Mouse (Mus musculus) cortical plate, adult 2 months (tissue): ENCODE data around the gene Mios. TPM values are rescaled to one million over a fixed set of nuclear protein-coding genes. Genes with fewer than 3 reads are reported as not detected.

ENCODE experiments used
- H3K27ac ChIP-seq: fragments of 200-500 bp; 2 replicates; pipeline ENCODE4 v1.5.1; 2012; ENCODE audit warnings: low read length, control low read depth, inconsistent platforms; ENCODE audit not compliant: insufficient read depth
- H3K4me1 ChIP-seq: fragments of 200-500 bp; 2 replicates; pipeline ENCODE4 v1.6.1; 2011; ENCODE audit warnings: low read length; ENCODE audit not compliant: control insufficient read depth, insufficient read depth
- H3K4me3 ChIP-seq: fragments of 200-500 bp; 2 replicates; pipeline ENCODE4 v1.5.1; 2011; ENCODE audit warnings: mild to moderate bottlenecking, low read length, control low read depth; ENCODE audit not compliant: insufficient read depth
- CTCF ChIP-seq: fragments of 200-500 bp; IDR thresholded peaks from 2 replicates; pipeline ENCODE4 v1.5.1; 2011; ENCODE audit warnings: mild to moderate bottlenecking, control low read depth, low read length; ENCODE audit not compliant: insufficient read depth; ENCODE audit errors: extremely low read depth
- POLR2A ChIP-seq: fragments of 200-500 bp; IDR thresholded peaks from 2 replicates; pipeline ENCODE4 v1.6.1; 2011; ENCODE audit warnings: mild to moderate bottlenecking, low read length, control low read depth; ENCODE audit not compliant: insufficient read depth; ENCODE audit errors: extremely low read depth
- polyA plus RNA-seq: library from polyadenylated mRNA; depleted of rRNA; stranded (reverse); fragments of >200 nt; gene quantifications from 2 replicates; pipeline ENCODE4 v1.2.3, GENCODE M21; 2012; rRNA removed

Gene Mios
- polyA plus RNA-seq, result 9.6 and 10.7 TPM in 2 replicates

GRCm38 (mm10) chr6:8209047-8209865 lies at the start of gene Mios:
Gene Mios (plus strand): TSS chr6:8209222.
- TF ChIP-seq CTCF (no peak), POLR2A (no peak)
- Histone ChIP-seq H3K4me1 (no peaks in the 10 kb centered on the region; the same call in 1 of the 2 replicates), H3K4me3 (peak within 1 kb of the TSS; percentile 54), H3K27ac (peak within 1 kb of the TSS; percentile 97)

GRCm38 (mm10) chr6:8160001-8160400 lies 49.0 kb upstream of the Mios start:
- Histone ChIP-seq H3K4me3 (no peak overlapping the region), H3K27ac (no peak overlapping the region), H3K4me1 (no peaks in the 10 kb centered on the region)
- TF ChIP-seq POLR2A, result no peak
- TF ChIP-seq CTCF, result no peak

DNA sequence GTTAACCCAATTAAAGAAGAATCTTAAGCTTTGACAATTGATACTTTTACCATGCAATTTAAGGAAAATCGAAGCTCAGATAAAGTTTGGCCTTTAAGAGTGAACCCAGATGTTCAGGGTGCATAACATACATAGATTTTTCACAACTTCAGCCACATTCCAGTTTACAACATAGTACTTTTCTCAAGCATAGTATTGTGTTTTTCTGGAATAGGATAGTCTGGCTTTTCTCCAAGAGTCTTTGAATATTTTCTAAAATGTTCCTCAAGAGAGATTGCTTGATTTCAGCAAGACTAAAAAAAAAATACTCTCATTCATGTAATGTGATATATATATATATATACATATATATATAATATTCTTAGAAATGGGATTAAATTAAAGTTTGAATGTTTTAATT lies 44.3 kb upstream of the Mios start:
- no peak overlapping the region for H3K4me3 ChIP-seq
- no peak overlapping the region for H3K27ac ChIP-seq
- TF ChIP-seq CTCF (no peak), POLR2A (no peak)
- no peaks in the 10 kb centered on the region for H3K4me1 ChIP-seq

GRCm38 (mm10) chr6:8172101-8172500 lies 36.9 kb upstream of the Mios start:
- H3K27ac ChIP-seq, result no peak overlapping the region
- H3K4me3 ChIP-seq, result no peak overlapping the region
- no peaks in the 10 kb centered on the region for H3K4me1 ChIP-seq
- TF ChIP-seq CTCF (no peak), POLR2A (no peak)

- H3K4me3 ChIP-seq, result no peak overlapping the region
- TF ChIP-seq CTCF (no peak), POLR2A (no peak)
Observed at GRCm38 (mm10) chr6:8174062-8174461, 35.0 kb upstream of the Mios start.

GRCm38 (mm10) chr6:8175346-8175745 lies 33.7 kb upstream of the Mios start:
- H3K4me3 ChIP-seq, result no peak overlapping the region
- no peak overlapping the region for H3K27ac ChIP-seq
- TF ChIP-seq POLR2A (no peak), CTCF (no peak)
- no peaks in the 10 kb centered on the region; the same call in 1 of the 2 replicates for H3K4me1 ChIP-seq

More at GRCm38 (mm10) chr6:8174062-8174461, 35.0 kb upstream of the Mios start:
- Histone ChIP-seq H3K27ac (no peak overlapping the region), H3K4me1 (no peaks in the 10 kb centered on the region; the same call in 1 of the 2 replicates)

- TF ChIP-seq CTCF, result no peak
- TF ChIP-seq POLR2A, result no peak
- no peak overlapping the region for H3K27ac ChIP-seq
- H3K4me1 ChIP-seq, result no peaks in the 10 kb centered on the region; the same call in 1 of the 2 replicates
- H3K4me3 ChIP-seq, result no peak overlapping the region
Observed at GRCm38 (mm10) chr6:8176116-8176515, 32.9 kb upstream of the Mios start.

DNA sequence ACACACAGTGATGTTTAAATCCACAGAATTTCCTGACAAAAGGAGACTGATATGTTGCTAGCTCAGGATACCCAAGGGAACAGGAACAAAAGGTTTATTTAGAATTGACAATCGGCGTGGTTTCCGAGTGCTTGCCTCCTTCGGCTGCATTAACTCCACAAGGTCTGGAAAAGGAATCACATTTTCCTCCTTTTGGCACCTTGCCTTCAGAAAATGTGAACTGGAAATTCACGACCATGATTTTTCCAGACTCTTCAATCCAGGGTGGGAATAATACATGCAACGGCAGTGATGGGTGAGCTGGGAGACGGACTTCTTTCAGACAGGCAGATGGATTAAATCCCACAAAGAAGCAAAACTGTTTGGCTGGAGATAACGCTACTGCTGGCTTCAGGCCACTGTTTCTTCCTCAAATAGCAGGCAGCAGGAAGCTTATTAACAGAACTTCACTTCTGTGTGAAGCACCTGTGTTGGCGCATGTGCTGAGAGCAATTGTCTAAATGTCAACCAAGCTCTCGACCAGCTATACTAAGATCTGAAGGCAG lies 30.6 kb upstream of the Mios start:
- TF ChIP-seq POLR2A (no peak), CTCF (no peak)
- H3K27ac ChIP-seq, result no peak overlapping the region
- no peak overlapping the region for H3K4me3 ChIP-seq
- no peaks in the 10 kb centered on the region; the same call in 1 of the 2 replicates for H3K4me1 ChIP-seq

DNA sequence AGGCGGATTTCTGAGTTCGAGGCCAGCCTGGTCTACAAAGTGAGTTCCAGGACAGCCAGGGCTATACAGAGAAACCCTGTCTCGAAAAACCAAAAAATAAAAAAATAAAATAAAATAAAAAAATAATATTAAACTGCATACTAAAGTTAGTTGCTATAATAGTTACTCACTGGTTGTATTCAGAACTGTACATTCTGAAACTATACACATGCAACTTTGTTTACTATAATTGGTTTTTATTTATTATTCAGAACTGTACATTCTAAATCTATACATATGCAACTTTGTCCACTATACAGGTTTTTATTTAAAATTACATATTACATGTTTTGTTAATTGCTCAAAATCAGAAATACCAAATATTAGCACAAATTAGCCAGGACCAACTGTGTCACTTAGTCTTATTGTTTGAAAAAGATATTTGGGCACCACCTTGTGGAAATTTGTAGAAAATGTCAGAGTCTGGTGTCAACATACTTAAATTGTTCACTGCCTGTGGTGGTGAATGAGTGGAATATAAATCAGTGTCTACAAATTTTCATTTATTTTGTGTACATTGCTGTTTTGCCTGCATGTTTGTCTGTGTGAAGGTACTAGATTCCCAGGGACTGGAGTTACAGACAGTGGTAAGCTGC lies 20.3 kb upstream of the Mios start:
- TF ChIP-seq POLR2A (no peak), CTCF (no peak)

More for the DNA sequence above, 20.3 kb upstream of the Mios start:
- H3K4me1 ChIP-seq, result no peaks in the 10 kb centered on the region
- no peak overlapping the region for H3K27ac ChIP-seq
- no peak overlapping the region for H3K4me3 ChIP-seq
